Mouse (Mus musculus) layer of hippocampus, postnatal 25 days (tissue): ENCODE measurements around the gene Ablim2. TPM values are rescaled to one million over a fixed set of nuclear protein-coding genes. Genes with fewer than 3 reads are reported as not detected.

Experiments
- total RNA-seq, 2 experiments: library from RNA; stranded (reverse); gene quantifications; 2 replicates each; pipeline ENCODE4 v1.2.3; 2021

Ablim2 gene
- total RNA-seq, 2 experiments from 2014 or later = 123 to 132 TPM

Other genes with a start within 250 kb of the Ablim2 start
- under 1 TPM; 0.26 to 0.34 TPM for gene Cpz, start 232.2 kb upstream of the Ablim2 start, total RNA-seq
- 1 to 10 TPM; 6.1 to 7.1 TPM for gene Trmt44, start 182.8 kb upstream of the Ablim2 start, total RNA-seq
- gene Acox3, start 174.8 kb upstream of the Ablim2 start, total RNA-seq = 10 to 100 TPM; 25.2 to 32.2 TPM
- 1 to 10 TPM; 5.9 to 8.0 TPM for gene Htra3, start 78.1 kb upstream of the Ablim2 start, total RNA-seq
- 1 to 10 TPM; 1.5 to 1.6 TPM for gene Sh3tc1, start 17.9 kb upstream of the Ablim2 start, total RNA-seq
- 10 to 100 TPM; 24.4 to 39.0 TPM for gene Afap1, start 135.4 kb downstream of the Ablim2 start, total RNA-seq